Mouse (Mus musculus): ENCODE data around the gene Pclo. TPM values are rescaled to one million over a fixed set of nuclear protein-coding genes. Genes with fewer than 3 reads are reported as not detected.

Gene Pclo
- polyA plus RNA-seq, 1 experiment from 2014 or later, result 0.26 TPM

DNA sequence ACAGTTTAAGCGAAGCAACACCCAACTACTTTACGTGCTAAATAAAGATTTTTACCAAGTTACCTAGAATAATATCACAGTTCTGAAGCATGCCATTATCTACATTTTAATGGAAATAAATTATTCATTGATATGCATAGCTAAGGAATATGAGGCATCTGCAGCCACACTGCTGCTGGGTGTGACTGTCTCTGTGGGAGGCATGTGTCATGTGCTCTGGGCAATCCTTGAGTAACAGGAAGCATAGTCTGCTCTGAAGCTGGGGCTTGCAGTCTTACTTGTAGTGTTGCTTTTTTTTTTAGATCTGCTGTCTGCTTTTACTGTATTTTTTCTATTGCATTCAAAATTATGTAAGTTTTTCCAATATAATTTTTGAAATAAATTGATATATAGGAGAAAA is 17.2 kb downstream of the Pclo start:
- ATAC-seq (replicated peaks; ENCODE audit: insufficient number of reproducible peaks, low FRiP score, low TSS enrichment), result no peak
- no peaks in the 10 kb centered on the region for H3K27me3 ChIP-seq (ENCODE audit: control insufficient read depth, insufficient read depth, low read length)
- H3K4me2 ChIP-seq, result no peak overlapping the region
- no peaks in the 10 kb centered on the region for H3K36me3 ChIP-seq (ENCODE audit: control insufficient read depth, insufficient read depth, low read length)
- H3K4me3 ChIP-seq (ENCODE audit: low read depth, low read length), result no peak overlapping the region
- H3K9ac ChIP-seq (ENCODE audit: low read depth, low read length), result no peak overlapping the region
- no peak overlapping the region for H3K27ac ChIP-seq (ENCODE audit: low read depth, low read length)
- H3K4me1 ChIP-seq (ENCODE audit: control insufficient read depth, insufficient read depth, low read length), result no peaks in the 10 kb centered on the region
- WGBS (ENCODE audit: insufficient replicate concordance), result 88% methylated on average over 2 of the region's 2 CpGs
- no peaks in the 10 kb centered on the region for H3K9me3 ChIP-seq (replicated peaks; ENCODE audit: control insufficient read depth, low read length)

DNA sequence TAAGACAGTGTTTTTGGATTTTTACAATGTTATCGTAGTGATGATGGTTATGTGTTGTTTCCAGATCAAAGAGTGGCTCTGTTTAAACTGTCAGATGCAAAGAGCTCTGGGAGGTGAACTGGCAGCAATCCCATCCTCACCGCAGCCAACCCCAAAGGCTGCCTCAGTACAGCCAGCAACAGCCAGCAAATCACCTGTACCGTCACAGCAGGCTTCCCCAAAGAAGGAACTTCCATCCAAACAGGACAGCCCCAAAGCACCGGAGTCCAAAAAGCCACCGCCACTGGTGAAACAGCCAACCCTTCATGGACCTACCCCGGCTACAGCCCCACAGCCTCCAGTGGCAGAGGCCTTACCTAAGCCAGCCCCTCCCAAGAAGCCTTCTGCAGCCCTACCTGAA is 24.6 kb downstream of the Pclo start:
- H3K4me3 ChIP-seq (ENCODE audit: low read depth, low read length), result no peak overlapping the region
- H3K27me3 ChIP-seq (ENCODE audit: control insufficient read depth, insufficient read depth, low read length), result no peaks in the 10 kb centered on the region
- no peaks in the 10 kb centered on the region for H3K9me3 ChIP-seq (replicated peaks; ENCODE audit: control insufficient read depth, low read length)
- no peak overlapping the region for H3K9ac ChIP-seq (ENCODE audit: low read depth, low read length)
- WGBS (ENCODE audit: insufficient replicate concordance), result 70% methylated on average over 6 of the region's 6 CpGs
- ATAC-seq (replicated peaks; ENCODE audit: insufficient number of reproducible peaks, low FRiP score, low TSS enrichment), result no peak
- H3K4me1 ChIP-seq (ENCODE audit: control insufficient read depth, insufficient read depth, low read length), result no peaks in the 10 kb centered on the region
- no peak overlapping the region for H3K4me2 ChIP-seq
- H3K36me3 ChIP-seq (ENCODE audit: control insufficient read depth, insufficient read depth, low read length), result no peaks in the 10 kb centered on the region
- no peak overlapping the region for H3K27ac ChIP-seq (ENCODE audit: low read depth, low read length)

DNA sequence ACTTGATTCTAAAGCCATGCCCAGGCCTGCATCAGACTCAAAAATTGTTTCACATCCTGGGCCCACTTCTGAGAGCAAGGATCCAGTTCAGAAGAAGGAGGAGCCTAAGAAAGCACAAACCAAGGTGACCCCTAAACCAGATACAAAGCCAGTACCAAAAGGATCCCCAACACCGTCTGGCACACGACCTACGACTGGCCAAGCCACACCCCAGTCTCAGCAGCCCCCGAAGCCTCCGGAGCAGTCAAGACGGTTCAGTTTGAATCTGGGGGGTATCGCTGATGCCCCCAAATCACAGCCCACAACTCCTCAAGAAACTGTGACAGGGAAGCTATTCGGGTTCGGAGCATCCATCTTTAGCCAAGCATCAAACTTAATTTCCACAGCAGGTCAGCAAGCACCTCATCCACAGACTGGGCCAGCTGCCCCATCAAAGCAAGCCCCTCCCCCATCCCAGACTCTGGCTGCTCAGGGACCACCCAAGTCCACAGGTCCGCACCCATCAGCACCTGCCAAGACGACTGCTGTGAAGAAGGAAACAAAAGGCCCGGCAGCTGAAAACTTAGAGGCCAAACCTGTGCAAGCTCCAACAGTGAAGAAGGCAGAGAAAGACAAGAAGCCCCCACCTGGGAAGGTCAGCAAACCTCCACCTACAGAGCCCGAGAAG is 25.4 kb downstream of the Pclo start:
- Histone ChIP-seq H3K36me3 (ENCODE audit: control insufficient read depth, insufficient read depth, low read length) (no peaks in the 10 kb centered on the region), H3K4me2 (no peak overlapping the region), H3K9ac (ENCODE audit: low read depth, low read length) (no peak overlapping the region), H3K27ac (ENCODE audit: low read depth, low read length) (no peak overlapping the region), H3K27me3 (ENCODE audit: control insufficient read depth, insufficient read depth, low read length) (no peaks in the 10 kb centered on the region), H3K4me1 (ENCODE audit: control insufficient read depth, insufficient read depth, low read length) (no peaks in the 10 kb centered on the region), H3K9me3 (replicated peaks; ENCODE audit: control insufficient read depth, low read length) (no peaks in the 10 kb centered on the region), H3K4me3 (ENCODE audit: low read depth, low read length) (no peak overlapping the region)
- 70% methylated on average over 13 of the region's 13 CpGs for WGBS (ENCODE audit: insufficient replicate concordance)
- no peak for ATAC-seq (replicated peaks; ENCODE audit: insufficient number of reproducible peaks, low FRiP score, low TSS enrichment)

GRCm38 (mm10) chr5:14575626-14576025 is 60.9 kb downstream of the Pclo start:
- Histone ChIP-seq H3K36me3 (ENCODE audit: control insufficient read depth, insufficient read depth, low read length) (no peaks in the 10 kb centered on the region), H3K9ac (ENCODE audit: low read depth, low read length) (no peak overlapping the region), H3K27ac (ENCODE audit: low read depth, low read length) (no peak overlapping the region), H3K4me3 (ENCODE audit: low read depth, low read length) (no peak overlapping the region), H3K27me3 (ENCODE audit: control insufficient read depth, insufficient read depth, low read length) (no peaks in the 10 kb centered on the region), H3K4me2 (no peak overlapping the region), H3K9me3 (replicated peaks; ENCODE audit: control insufficient read depth, low read length) (no peaks in the 10 kb centered on the region), H3K4me1 (ENCODE audit: control insufficient read depth, insufficient read depth, low read length) (no peaks in the 10 kb centered on the region)
- no peak for ATAC-seq (replicated peaks; ENCODE audit: insufficient number of reproducible peaks, low FRiP score, low TSS enrichment)
- 72% methylated on average over 3 of the region's 3 CpGs for WGBS (ENCODE audit: insufficient replicate concordance)

- WGBS (ENCODE audit: insufficient replicate concordance), result 74% methylated on average over 3 of the region's 3 CpGs
These were observed 76.8 kb downstream of the Pclo start for GRCm38 (mm10) chr5:14591479-14591878.

DNA sequence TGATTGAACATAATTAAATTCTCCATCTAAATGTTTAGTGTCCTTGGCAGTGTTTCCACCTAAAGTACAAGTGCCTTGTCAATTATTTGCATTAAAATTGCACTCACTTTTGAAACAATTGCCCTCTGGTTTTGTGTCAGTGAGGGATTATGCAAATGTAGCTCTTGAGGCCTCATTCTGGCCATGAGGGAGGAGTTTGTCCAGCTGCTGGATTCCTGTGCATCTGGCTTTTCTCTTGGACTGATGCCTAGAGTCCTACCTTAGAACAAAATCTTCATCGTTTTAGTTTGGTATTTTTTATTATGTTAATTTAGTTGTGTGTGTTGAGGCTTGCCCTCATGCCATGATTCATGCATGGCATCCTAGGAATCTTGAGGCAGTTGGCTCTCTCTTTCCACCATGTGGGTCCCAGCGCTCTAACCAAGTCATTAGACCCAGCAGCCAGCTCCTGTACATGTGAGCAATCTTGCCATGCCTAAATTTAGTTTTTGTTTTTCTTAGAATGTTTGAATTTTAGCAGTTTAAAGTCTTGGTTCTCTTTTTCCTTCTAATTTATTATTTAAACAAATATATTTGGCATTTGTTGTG is 80.8 kb downstream of the Pclo start:
- H3K27ac ChIP-seq (ENCODE audit: low read depth, low read length), result no peak overlapping the region
- H3K36me3 ChIP-seq (ENCODE audit: control insufficient read depth, insufficient read depth, low read length), result no peaks in the 10 kb centered on the region
- H3K9me3 ChIP-seq (replicated peaks; ENCODE audit: control insufficient read depth, low read length), result no peaks in the 10 kb centered on the region
- no peak for ATAC-seq (replicated peaks; ENCODE audit: insufficient number of reproducible peaks, low FRiP score, low TSS enrichment)
- no peaks in the 10 kb centered on the region for H3K27me3 ChIP-seq (ENCODE audit: control insufficient read depth, insufficient read depth, low read length)
- no peak overlapping the region for H3K9ac ChIP-seq (ENCODE audit: low read depth, low read length)
- WGBS (ENCODE audit: insufficient replicate concordance), result 70% methylated on average over 2 of the region's 2 CpGs
- H3K4me1 ChIP-seq (ENCODE audit: control insufficient read depth, insufficient read depth, low read length), result no peaks in the 10 kb centered on the region
- no peak overlapping the region for H3K4me3 ChIP-seq (ENCODE audit: low read depth, low read length)
- H3K4me2 ChIP-seq, result no peak overlapping the region

More at GRCm38 (mm10) chr5:14591479-14591878, 76.8 kb downstream of the Pclo start:
- H3K36me3 ChIP-seq (ENCODE audit: control insufficient read depth, insufficient read depth, low read length), result no peaks in the 10 kb centered on the region
- no peak overlapping the region for H3K27ac ChIP-seq (ENCODE audit: low read depth, low read length)
- no peaks in the 10 kb centered on the region for H3K4me1 ChIP-seq (ENCODE audit: control insufficient read depth, insufficient read depth, low read length)
- H3K9ac ChIP-seq (ENCODE audit: low read depth, low read length), result no peak overlapping the region
- H3K4me3 ChIP-seq (ENCODE audit: low read depth, low read length), result no peak overlapping the region
- no peak overlapping the region for H3K4me2 ChIP-seq
- H3K9me3 ChIP-seq (replicated peaks; ENCODE audit: control insufficient read depth, low read length), result no peaks in the 10 kb centered on the region
- ATAC-seq (replicated peaks; ENCODE audit: insufficient number of reproducible peaks, low FRiP score, low TSS enrichment), result no peak
- no peaks in the 10 kb centered on the region for H3K27me3 ChIP-seq (ENCODE audit: control insufficient read depth, insufficient read depth, low read length)

DNA sequence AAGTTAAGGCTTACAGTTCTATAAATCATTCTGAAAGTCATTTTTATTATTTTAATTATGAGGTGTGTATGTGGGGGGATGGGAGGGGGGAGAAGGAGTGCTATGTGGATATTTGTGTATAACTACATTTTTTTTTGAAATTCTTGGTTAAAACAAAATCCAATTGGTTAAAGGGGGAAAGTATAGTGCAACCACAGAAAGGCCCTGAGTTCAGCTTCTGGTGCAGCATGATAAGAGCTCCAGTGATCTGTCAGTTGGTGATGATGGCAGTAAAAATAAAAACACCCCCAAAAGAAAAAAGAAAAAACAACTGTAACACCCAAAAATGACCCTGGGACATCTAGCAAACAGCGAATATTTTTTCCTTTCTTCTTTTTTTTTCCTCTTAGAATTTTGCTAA is 93.6 kb downstream of the Pclo start:
- Histone ChIP-seq H3K4me1 (ENCODE audit: control insufficient read depth, insufficient read depth, low read length) (no peaks in the 10 kb centered on the region), H3K27me3 (ENCODE audit: control insufficient read depth, insufficient read depth, low read length) (no peaks in the 10 kb centered on the region), H3K4me3 (ENCODE audit: low read depth, low read length) (no peak overlapping the region), H3K27ac (ENCODE audit: low read depth, low read length) (no peak overlapping the region), H3K4me2 (no peak overlapping the region), H3K9ac (ENCODE audit: low read depth, low read length) (no peak overlapping the region), H3K36me3 (ENCODE audit: control insufficient read depth, insufficient read depth, low read length) (no peaks in the 10 kb centered on the region), H3K9me3 (replicated peaks; ENCODE audit: control insufficient read depth, low read length) (no peaks in the 10 kb centered on the region)
- ATAC-seq (replicated peaks; ENCODE audit: insufficient number of reproducible peaks, low FRiP score, low TSS enrichment), result no peak
- WGBS (ENCODE audit: insufficient replicate concordance), result 17% methylated on average over 1 of the region's 1 CpGs

DNA sequence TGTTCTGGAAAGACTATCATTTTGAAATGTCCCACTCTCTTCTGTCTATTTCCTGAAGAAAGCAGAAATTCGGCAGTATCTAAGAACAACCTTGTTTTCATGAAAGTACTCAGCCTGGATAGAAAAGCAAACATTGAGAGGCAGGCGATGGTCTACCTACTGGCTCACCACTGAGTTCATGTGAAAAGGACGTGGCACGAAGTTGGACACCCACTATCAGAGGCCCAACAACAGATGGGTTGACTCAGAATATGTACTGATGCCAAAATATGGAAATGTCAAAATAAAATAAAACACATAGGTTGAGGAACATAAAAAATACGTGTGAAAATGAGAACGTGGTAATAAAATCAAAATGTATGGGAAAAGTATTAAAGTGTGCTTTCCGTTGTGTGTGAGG is 106.4 kb downstream of the Pclo start:
- Histone ChIP-seq H3K27me3 (ENCODE audit: control insufficient read depth, insufficient read depth, low read length) (no peaks in the 10 kb centered on the region), H3K27ac (ENCODE audit: low read depth, low read length) (no peak overlapping the region), H3K9ac (ENCODE audit: low read depth, low read length) (no peak overlapping the region), H3K4me1 (ENCODE audit: control insufficient read depth, insufficient read depth, low read length) (no peaks in the 10 kb centered on the region), H3K4me2 (no peak overlapping the region), H3K9me3 (replicated peaks; ENCODE audit: control insufficient read depth, low read length) (no peaks in the 10 kb centered on the region), H3K36me3 (ENCODE audit: control insufficient read depth, insufficient read depth, low read length) (no peaks in the 10 kb centered on the region), H3K4me3 (ENCODE audit: low read depth, low read length) (no peak overlapping the region)
- ATAC-seq (replicated peaks; ENCODE audit: insufficient number of reproducible peaks, low FRiP score, low TSS enrichment), result no peak
- 78% methylated on average over 7 of the region's 7 CpGs for WGBS (ENCODE audit: insufficient replicate concordance)

- Histone ChIP-seq H3K4me2 (no peak overlapping the region), H3K4me1 (ENCODE audit: control insufficient read depth, insufficient read depth, low read length) (no peaks in the 10 kb centered on the region), H3K9me3 (replicated peaks; ENCODE audit: control insufficient read depth, low read length) (no peaks in the 10 kb centered on the region), H3K27ac (ENCODE audit: low read depth, low read length) (no peak overlapping the region), H3K27me3 (ENCODE audit: control insufficient read depth, insufficient read depth, low read length) (no peaks in the 10 kb centered on the region), H3K36me3 (ENCODE audit: control insufficient read depth, insufficient read depth, low read length) (no peaks in the 10 kb centered on the region), H3K4me3 (ENCODE audit: low read depth, low read length) (no peak overlapping the region), H3K9ac (ENCODE audit: low read depth, low read length) (no peak overlapping the region)
- 69% methylated on average over 7 of the region's 7 CpGs for WGBS (ENCODE audit: insufficient replicate concordance)
- ATAC-seq (replicated peaks; ENCODE audit: insufficient number of reproducible peaks, low FRiP score, low TSS enrichment), result no peak
These were observed 108.6 kb downstream of the Pclo start for GRCm38 (mm10) chr5:14623360-14623759.
